Mouse (Mus musculus): ENCODE measurements around the gene Rap1gap2. TPM values are rescaled to one million over a fixed set of nuclear protein-coding genes. Genes with fewer than 3 reads are reported as not detected.

Gene Rap1gap2
- polyA plus RNA-seq, 1 experiment from 2014 or later: 13.1 TPM

DNA sequence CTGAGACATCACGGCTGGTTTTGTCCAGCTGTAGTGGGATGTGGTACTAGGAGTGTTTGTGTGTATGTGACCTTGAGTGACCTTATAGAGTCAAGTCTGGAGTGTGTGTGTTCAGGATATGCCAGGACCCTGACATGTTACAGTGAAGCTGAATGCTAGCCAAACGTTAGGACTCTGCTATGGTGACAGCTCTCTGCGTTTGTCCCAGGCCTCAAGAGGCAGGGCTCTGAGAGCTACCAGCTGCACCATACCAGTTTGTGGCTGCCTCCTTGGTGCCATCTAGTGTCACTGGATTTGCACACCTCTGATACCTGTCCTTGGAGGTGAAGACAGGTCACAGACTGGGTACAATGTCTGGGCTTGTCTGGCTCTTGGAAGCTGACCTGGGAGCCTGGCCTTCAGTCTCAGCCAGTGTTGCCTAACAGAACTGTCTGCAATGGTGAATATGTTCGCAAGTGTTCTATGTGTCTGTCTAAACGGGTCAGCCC lies 60.1 kb downstream of the Rap1gap2 start:
- no peak for ATAC-seq (ENCODE audit: insufficient read depth, low FRiP score, low read depth)
- 33% methylated on average over 5 of the region's 5 CpGs for WGBS
- H3K4me2 ChIP-seq: no peak overlapping the region
- no peak overlapping the region for H3K9ac ChIP-seq
- no peaks in the 10 kb centered on the region for H3K9me3 ChIP-seq
- no peaks in the 10 kb centered on the region for H3K36me3 ChIP-seq
- no peak overlapping the region for H3K27ac ChIP-seq
- no peak overlapping the region for H3K4me3 ChIP-seq (replicated peaks)
- H3K27me3 ChIP-seq (replicated peaks): no peaks in the 10 kb centered on the region
- H3K4me1 ChIP-seq: peaks cover 12% of the 10 kb centered on the region

DNA sequence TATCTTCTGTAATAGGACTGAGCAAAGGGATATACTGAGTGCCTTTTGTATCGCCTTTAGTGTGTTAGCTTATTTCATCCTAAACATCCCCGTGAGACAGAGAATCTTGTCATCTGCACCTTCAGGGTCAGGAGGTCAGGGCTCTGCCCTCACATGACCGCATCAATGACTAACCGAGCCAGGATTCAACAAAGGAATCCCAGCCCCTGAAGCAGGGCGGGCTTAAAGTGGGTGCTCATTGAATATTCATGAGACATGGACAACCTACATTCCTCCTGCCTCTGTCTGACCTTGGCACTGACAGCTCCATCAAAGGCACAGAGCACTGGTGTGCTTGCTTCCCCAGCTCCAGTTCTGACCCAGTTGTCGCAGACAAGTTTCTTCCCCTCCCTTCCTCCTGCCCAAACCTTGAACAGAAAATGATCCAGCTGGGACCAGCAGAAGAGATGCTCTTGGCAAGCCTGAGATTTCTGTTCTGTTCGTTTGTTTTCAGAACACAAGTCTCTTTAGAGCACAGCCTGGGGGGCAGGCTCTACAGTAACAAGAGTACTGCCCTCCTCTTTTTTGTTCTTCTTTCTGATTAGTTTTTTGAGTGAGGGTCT lies 61.8 kb downstream of the Rap1gap2 start:
- Histone ChIP-seq H3K4me3 (replicated peaks) (no peak overlapping the region), H3K27ac (no peak overlapping the region), H3K9ac (no peak overlapping the region), H3K36me3 (no peaks in the 10 kb centered on the region), H3K9me3 (no peaks in the 10 kb centered on the region), H3K27me3 (replicated peaks) (no peaks in the 10 kb centered on the region), H3K4me1 (peaks cover 3% of the 10 kb centered on the region), H3K4me2 (no peak overlapping the region)
- ATAC-seq (ENCODE audit: insufficient read depth, low FRiP score, low read depth): no peak
- WGBS: 25% methylated on average over 7 of the region's 7 CpGs

- no peaks in the 10 kb centered on the region for H3K36me3 ChIP-seq
- H3K9me3 ChIP-seq: no peaks in the 10 kb centered on the region
- WGBS: 2% methylated on average over 16 of the region's 16 CpGs
- peak overlapping the region; percentile 17; the same call in 1 of the 2 replicates for H3K27ac ChIP-seq
- peak overlapping the region; percentile 20 for H3K4me3 ChIP-seq (replicated peaks)
- ATAC-seq (ENCODE audit: insufficient read depth, low FRiP score, low read depth): peak; percentile 73
- no peak overlapping the region for H3K9ac ChIP-seq
- H3K4me2 ChIP-seq: peak overlapping the region; percentile 54
- no peaks in the 10 kb centered on the region for H3K27me3 ChIP-seq (replicated peaks)
- peaks cover 3% of the 10 kb centered on the region for H3K4me1 ChIP-seq
These were observed 63.6 kb downstream of the Rap1gap2 start for GRCm38 (mm10) chr11:74546933-74547694.

DNA sequence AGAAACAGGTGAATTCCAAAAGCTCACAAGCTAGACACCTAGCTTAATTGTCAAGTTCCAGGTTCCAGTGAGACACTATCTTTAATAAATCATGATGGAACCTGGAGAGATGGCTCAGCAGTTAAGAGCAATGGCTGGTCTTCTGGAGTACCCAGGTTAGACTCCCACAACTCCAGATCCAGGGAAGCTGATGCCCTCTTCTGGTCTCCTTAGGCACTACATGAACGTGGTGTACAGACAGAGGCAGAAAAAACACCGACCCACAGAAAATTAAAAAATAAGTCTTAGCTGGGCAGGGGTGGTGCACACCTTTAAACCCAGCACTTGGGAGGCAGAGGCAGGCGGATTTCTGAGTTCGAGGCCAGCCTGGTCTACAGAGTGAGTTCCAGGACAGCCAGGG lies 64.5 kb downstream of the Rap1gap2 start:
- H3K9ac ChIP-seq: no peak overlapping the region
- no peak overlapping the region for H3K4me2 ChIP-seq
- no peaks in the 10 kb centered on the region for H3K36me3 ChIP-seq
- peaks cover 3% of the 10 kb centered on the region for H3K4me1 ChIP-seq
- no peak overlapping the region for H3K27ac ChIP-seq
- no peaks in the 10 kb centered on the region for H3K27me3 ChIP-seq (replicated peaks)
- ATAC-seq (ENCODE audit: insufficient read depth, low FRiP score, low read depth): no peak
- no peak overlapping the region for H3K4me3 ChIP-seq (replicated peaks)
- H3K9me3 ChIP-seq: no peaks in the 10 kb centered on the region
- WGBS: 49% methylated on average over 4 of the region's 4 CpGs

GRCm38 (mm10) chr11:74545560-74545959 lies 65.2 kb downstream of the Rap1gap2 start:
- Histone ChIP-seq H3K4me3 (replicated peaks) (no peak overlapping the region), H3K9me3 (no peaks in the 10 kb centered on the region), H3K4me2 (no peak overlapping the region), H3K4me1 (peaks cover 3% of the 10 kb centered on the region), H3K9ac (no peak overlapping the region), H3K36me3 (no peaks in the 10 kb centered on the region), H3K27ac (no peak overlapping the region), H3K27me3 (replicated peaks) (no peaks in the 10 kb centered on the region)
- 84% methylated on average over 2 of the region's 2 CpGs for WGBS
- ATAC-seq (ENCODE audit: insufficient read depth, low FRiP score, low read depth): no peak

- Histone ChIP-seq H3K4me2 (no peak overlapping the region), H3K27ac (no peak overlapping the region)
These were observed 73.4 kb downstream of the Rap1gap2 start for GRCm38 (mm10) chr11:74537352-74537751.

DNA sequence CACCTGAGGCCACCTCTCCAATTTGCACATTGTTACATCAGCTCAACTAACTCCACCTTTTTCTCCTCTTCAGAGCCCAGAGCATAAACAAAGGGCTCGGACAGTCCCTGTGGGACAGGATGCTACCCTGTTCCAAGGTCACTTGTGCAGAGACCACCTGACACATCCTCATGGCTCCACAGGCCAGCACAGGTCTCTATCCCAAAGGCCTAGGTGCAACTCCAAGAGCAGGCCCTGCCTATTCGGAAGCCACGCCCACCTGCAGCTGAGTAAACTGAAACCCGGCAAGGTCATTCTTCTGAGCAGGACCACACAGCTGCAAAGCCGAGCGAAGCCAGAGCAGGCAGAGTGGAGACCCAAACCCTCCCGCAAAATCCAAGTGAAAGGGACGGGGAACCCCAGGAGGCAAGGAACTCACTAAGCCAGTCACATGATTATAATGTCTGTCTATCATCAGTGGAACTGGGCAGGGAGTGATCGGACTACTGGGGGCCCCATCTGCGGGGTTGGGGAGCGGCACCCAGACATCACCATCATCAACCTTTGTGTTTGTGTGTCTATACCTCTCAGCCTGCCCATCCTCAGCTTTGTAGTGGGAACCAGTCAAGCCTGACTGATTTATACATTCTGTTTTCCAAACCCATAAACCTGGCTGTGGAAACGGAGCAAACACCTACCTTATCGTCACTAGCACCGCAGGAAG lies 74.4 kb downstream of the Rap1gap2 start:
- Histone ChIP-seq H3K4me2 (peak overlapping the region; percentile 26; the same call in 1 of the 2 replicates), H3K9me3 (no peaks in the 10 kb centered on the region), H3K9ac (no peak overlapping the region), H3K4me3 (replicated peaks) (no peak overlapping the region), H3K27me3 (replicated peaks) (no peaks in the 10 kb centered on the region), H3K36me3 (no peaks in the 10 kb centered on the region), H3K4me1 (peaks cover 6% of the 10 kb centered on the region), H3K27ac (peak overlapping the region; percentile 60)
- WGBS: 21% methylated on average over 14 of the region's 14 CpGs
- ATAC-seq (ENCODE audit: insufficient read depth, low FRiP score, low read depth): peak; percentile 86

More at GRCm38 (mm10) chr11:74537352-74537751, 73.4 kb downstream of the Rap1gap2 start:
- no peak overlapping the region for H3K4me3 ChIP-seq (replicated peaks)
- no peaks in the 10 kb centered on the region for H3K27me3 ChIP-seq (replicated peaks)
- no peaks in the 10 kb centered on the region for H3K9me3 ChIP-seq
- peaks cover 6% of the 10 kb centered on the region; the same call in 1 of the 2 replicates for H3K4me1 ChIP-seq
- WGBS: 62% methylated on average over 4 of the region's 4 CpGs
- no peaks in the 10 kb centered on the region for H3K36me3 ChIP-seq
- no peak overlapping the region for H3K9ac ChIP-seq
- ATAC-seq (ENCODE audit: insufficient read depth, low FRiP score, low read depth): no peak

- no peak for ATAC-seq (ENCODE audit: insufficient read depth, low FRiP score, low read depth)
- WGBS: 75% methylated on average over 7 of the region's 7 CpGs
- H3K27me3 ChIP-seq (replicated peaks): no peaks in the 10 kb centered on the region
- no peaks in the 10 kb centered on the region for H3K36me3 ChIP-seq
- peaks cover 6% of the 10 kb centered on the region for H3K4me1 ChIP-seq
- H3K27ac ChIP-seq: no peak overlapping the region
- no peak overlapping the region for H3K4me3 ChIP-seq (replicated peaks)
- H3K4me2 ChIP-seq: no peak overlapping the region
- H3K9ac ChIP-seq: no peak overlapping the region
- H3K9me3 ChIP-seq: no peaks in the 10 kb centered on the region
These were observed 76.3 kb downstream of the Rap1gap2 start for GRCm38 (mm10) chr11:74534380-74534779.

DNA sequence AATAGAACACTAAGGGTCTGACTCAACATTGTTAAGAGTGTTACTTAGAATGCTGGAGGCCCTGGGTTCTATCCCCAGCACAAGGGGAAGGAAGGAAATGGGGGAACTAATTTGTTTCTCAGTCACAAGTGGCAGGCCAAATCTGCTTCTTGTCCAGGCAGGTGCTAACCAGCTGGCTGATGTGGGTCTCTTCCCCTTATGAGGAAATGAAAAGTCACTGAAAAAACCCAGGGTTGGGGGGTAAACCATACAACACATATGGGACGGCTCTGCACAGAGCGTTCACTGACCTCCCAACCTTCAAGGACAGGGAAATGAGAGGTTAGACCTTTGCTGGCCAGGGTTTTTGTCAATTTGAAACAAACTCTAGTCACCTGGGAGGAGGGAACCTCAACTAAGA lies 77.7 kb downstream of the Rap1gap2 start:
- H3K9me3 ChIP-seq: no peaks in the 10 kb centered on the region
- 77% methylated on average over 2 of the region's 2 CpGs for WGBS
- H3K4me2 ChIP-seq: no peak overlapping the region
- H3K9ac ChIP-seq: no peak overlapping the region
- no peak for ATAC-seq (ENCODE audit: insufficient read depth, low FRiP score, low read depth)
- no peaks in the 10 kb centered on the region for H3K36me3 ChIP-seq
- no peaks in the 10 kb centered on the region for H3K27me3 ChIP-seq (replicated peaks)
- peaks cover 6% of the 10 kb centered on the region for H3K4me1 ChIP-seq
- no peak overlapping the region for H3K4me3 ChIP-seq (replicated peaks)
- H3K27ac ChIP-seq: no peak overlapping the region

- no peaks in the 10 kb centered on the region for H3K9me3 ChIP-seq
- H3K4me3 ChIP-seq (replicated peaks): no peak overlapping the region
- no peak overlapping the region for H3K9ac ChIP-seq
- no peak overlapping the region for H3K4me2 ChIP-seq
- WGBS: 54% methylated on average over 4 of the region's 4 CpGs
- no peaks in the 10 kb centered on the region for H3K36me3 ChIP-seq
- peaks cover 6% of the 10 kb centered on the region for H3K4me1 ChIP-seq
- H3K27ac ChIP-seq: no peak overlapping the region
- ATAC-seq (ENCODE audit: insufficient read depth, low FRiP score, low read depth): no peak
- no peaks in the 10 kb centered on the region for H3K27me3 ChIP-seq (replicated peaks)
These were observed 78.3 kb downstream of the Rap1gap2 start for GRCm38 (mm10) chr11:74532401-74532800.

DNA sequence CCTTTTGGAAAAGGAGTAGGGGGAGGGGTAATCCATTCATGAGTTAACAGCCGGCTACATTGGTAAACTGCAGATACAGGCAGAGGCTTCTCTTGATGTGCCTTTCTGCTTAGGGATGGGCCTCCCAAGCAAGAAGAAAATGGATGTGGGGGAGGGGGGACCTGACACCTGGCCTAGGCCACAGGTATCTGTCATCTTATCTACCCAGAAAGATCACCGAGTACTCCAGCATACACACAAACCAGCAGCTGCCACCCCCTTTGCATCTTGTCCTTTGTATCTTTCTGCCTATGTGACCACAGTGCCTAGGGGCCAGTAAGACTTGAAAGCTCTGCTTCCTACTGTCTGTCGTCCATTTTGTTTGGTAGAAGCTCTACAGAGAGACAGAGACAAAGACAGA lies 79.0 kb downstream of the Rap1gap2 start:
- Histone ChIP-seq H3K4me1 (peaks cover 9% of the 10 kb centered on the region), H3K27ac (no peak overlapping the region), H3K4me2 (no peak overlapping the region), H3K27me3 (replicated peaks) (no peaks in the 10 kb centered on the region), H3K9me3 (no peaks in the 10 kb centered on the region), H3K9ac (no peak overlapping the region), H3K36me3 (no peaks in the 10 kb centered on the region), H3K4me3 (replicated peaks) (no peak overlapping the region)
- 23% methylated on average over 3 of the region's 3 CpGs for WGBS
- ATAC-seq (ENCODE audit: insufficient read depth, low FRiP score, low read depth): no peak

DNA sequence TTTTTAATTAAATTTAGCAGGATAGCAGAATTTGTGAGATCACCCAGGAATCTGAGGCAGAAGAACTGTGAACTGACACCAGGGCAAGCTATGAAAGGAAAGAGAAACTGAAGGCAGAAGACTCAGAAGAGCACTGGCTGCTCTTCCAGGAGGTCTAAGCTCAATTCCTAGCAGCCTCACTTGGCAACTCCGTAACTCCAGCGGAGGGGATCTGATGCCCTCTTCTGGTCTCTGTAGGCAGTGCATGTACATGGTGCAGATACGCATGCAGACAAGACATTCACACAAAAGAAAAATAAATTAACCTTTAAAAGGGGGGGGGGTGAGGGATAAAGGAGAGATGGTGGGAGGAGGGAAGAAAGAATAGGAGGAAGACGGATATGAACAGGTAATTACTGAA lies 80.9 kb downstream of the Rap1gap2 start:
- H3K4me3 ChIP-seq (replicated peaks): no peak overlapping the region
- no peak overlapping the region for H3K27ac ChIP-seq
- no peak overlapping the region for H3K4me2 ChIP-seq

More for the DNA sequence above, 80.9 kb downstream of the Rap1gap2 start:
- no peak for ATAC-seq (ENCODE audit: insufficient read depth, low FRiP score, low read depth)
- WGBS: 69% methylated on average over 4 of the region's 4 CpGs
- Histone ChIP-seq H3K36me3 (no peaks in the 10 kb centered on the region), H3K9me3 (no peaks in the 10 kb centered on the region), H3K27me3 (replicated peaks) (no peaks in the 10 kb centered on the region), H3K9ac (no peak overlapping the region), H3K4me1 (peaks cover 7% of the 10 kb centered on the region)
